Mouse (Mus musculus): Measurements from ENCODE around the gene D430042O09Rik. TPM values are rescaled to one million over a fixed set of nuclear protein-coding genes. Genes with fewer than 3 reads are reported as not detected.

The D430042O09Rik gene
- polyA plus RNA-seq, 1 experiment: 17.9 TPM

GRCm38 (mm10) chr7:125820233-125820632 lies 112.5 kb downstream of the D430042O09Rik start:
- H3K27ac ChIP-seq (ENCODE audit: insufficient read depth, low read length): no peak overlapping the region
- TF ChIP-seq POLR2A (IDR thresholded peaks at IDR 0.05; ENCODE audit: extremely low read depth, insufficient read depth, low read length) (no peak), CTCF (IDR thresholded peaks at IDR 0.05; ENCODE audit: extremely low read depth, insufficient read depth, low read length) (no peak)
- no peak overlapping the region for H3K4me3 ChIP-seq (ENCODE audit: insufficient read depth, low read length)
- H3K4me1 ChIP-seq (ENCODE audit: control insufficient read depth, insufficient read depth, low read length): no peaks in the 10 kb centered on the region

DNA sequence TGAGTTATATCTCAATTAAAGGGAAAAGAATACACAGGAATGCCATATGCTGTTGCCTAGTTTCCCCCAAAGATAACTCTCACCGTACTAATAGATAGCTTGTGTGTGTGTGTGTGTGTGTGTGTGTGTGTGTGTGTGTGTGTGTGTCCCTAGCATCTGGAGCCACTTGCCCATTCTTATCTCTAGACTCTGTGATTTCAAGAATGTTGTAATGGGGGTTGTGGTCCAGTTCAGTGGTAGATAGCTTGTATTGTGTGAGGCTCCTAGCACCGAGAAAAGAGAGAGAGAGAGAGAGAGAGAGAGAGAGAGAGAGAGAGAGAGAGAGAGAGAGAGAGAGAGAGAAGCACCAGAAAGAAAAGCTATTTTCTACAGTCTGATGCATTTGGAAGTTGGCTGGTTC lies 118.7 kb downstream of the D430042O09Rik start:
- no peaks in the 10 kb centered on the region for H3K4me1 ChIP-seq (ENCODE audit: control insufficient read depth, insufficient read depth, low read length)
- TF ChIP-seq CTCF (IDR thresholded peaks at IDR 0.05; ENCODE audit: extremely low read depth, insufficient read depth, low read length): no peak
- no peak for TF ChIP-seq POLR2A (IDR thresholded peaks at IDR 0.05; ENCODE audit: extremely low read depth, insufficient read depth, low read length)
- no peak overlapping the region for H3K4me3 ChIP-seq (ENCODE audit: insufficient read depth, low read length)
- no peak overlapping the region for H3K27ac ChIP-seq (ENCODE audit: insufficient read depth, low read length)

GRCm38 (mm10) chr7:125826887-125827286 lies 119.2 kb downstream of the D430042O09Rik start:
- Histone ChIP-seq H3K4me3 (ENCODE audit: insufficient read depth, low read length) (no peak overlapping the region), H3K27ac (ENCODE audit: insufficient read depth, low read length) (no peak overlapping the region), H3K4me1 (ENCODE audit: control insufficient read depth, insufficient read depth, low read length) (no peaks in the 10 kb centered on the region)
- TF ChIP-seq POLR2A (IDR thresholded peaks at IDR 0.05; ENCODE audit: extremely low read depth, insufficient read depth, low read length) (no peak), CTCF (IDR thresholded peaks at IDR 0.05; ENCODE audit: extremely low read depth, insufficient read depth, low read length) (no peak)

GRCm38 (mm10) chr7:125827420-125827819 lies 119.7 kb downstream of the D430042O09Rik start:
- Histone ChIP-seq H3K4me3 (ENCODE audit: insufficient read depth, low read length) (no peak overlapping the region), H3K4me1 (ENCODE audit: control insufficient read depth, insufficient read depth, low read length) (no peaks in the 10 kb centered on the region), H3K27ac (ENCODE audit: insufficient read depth, low read length) (no peak overlapping the region)
- TF ChIP-seq CTCF (IDR thresholded peaks at IDR 0.05; ENCODE audit: extremely low read depth, insufficient read depth, low read length) (no peak), POLR2A (IDR thresholded peaks at IDR 0.05; ENCODE audit: extremely low read depth, insufficient read depth, low read length) (no peak)

GRCm38 (mm10) chr7:125828561-125828960 lies 120.9 kb downstream of the D430042O09Rik start:
- no peaks in the 10 kb centered on the region for H3K4me1 ChIP-seq (ENCODE audit: control insufficient read depth, insufficient read depth, low read length)
- H3K4me3 ChIP-seq (ENCODE audit: insufficient read depth, low read length): no peak overlapping the region
- no peak for TF ChIP-seq POLR2A (IDR thresholded peaks at IDR 0.05; ENCODE audit: extremely low read depth, insufficient read depth, low read length)
- TF ChIP-seq CTCF (IDR thresholded peaks at IDR 0.05; ENCODE audit: extremely low read depth, insufficient read depth, low read length): no peak
- no peak overlapping the region for H3K27ac ChIP-seq (ENCODE audit: insufficient read depth, low read length)

DNA sequence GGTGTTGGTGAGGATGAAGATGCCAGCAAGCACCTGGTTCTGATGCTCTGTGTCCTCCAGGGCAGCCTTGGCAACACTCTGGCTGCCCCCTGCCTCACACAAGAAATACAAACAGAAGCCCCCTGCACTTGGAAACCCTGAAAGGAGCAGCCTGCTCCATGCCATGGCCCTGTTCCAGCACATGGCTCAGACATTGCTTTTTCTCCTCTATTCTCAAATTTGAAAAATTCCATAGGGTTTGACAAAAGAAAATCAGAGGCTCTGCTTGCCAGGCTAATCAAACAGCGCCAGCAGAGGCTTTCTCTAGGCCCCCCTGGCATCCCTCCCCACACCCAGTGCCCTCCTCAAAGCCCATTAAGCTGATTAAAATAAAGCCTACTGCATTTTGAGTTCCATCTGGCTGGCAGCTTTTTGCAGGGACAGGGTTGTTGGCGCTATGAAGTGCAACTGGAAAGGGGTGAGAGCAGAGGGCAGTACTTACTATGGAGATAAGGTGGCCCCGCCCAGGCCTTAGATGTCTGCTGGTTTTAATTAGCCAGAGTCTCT lies 121.5 kb downstream of the D430042O09Rik start:
- H3K27ac ChIP-seq (ENCODE audit: insufficient read depth, low read length): no peak overlapping the region
- H3K4me1 ChIP-seq (ENCODE audit: control insufficient read depth, insufficient read depth, low read length): no peaks in the 10 kb centered on the region
- TF ChIP-seq CTCF (IDR thresholded peaks at IDR 0.05; ENCODE audit: extremely low read depth, insufficient read depth, low read length) (no peak), POLR2A (IDR thresholded peaks at IDR 0.05; ENCODE audit: extremely low read depth, insufficient read depth, low read length) (no peak)

GRCm38 (mm10) chr7:125832767-125833166 lies 125.1 kb downstream of the D430042O09Rik start:
- Histone ChIP-seq H3K4me3 (ENCODE audit: insufficient read depth, low read length) (no peak overlapping the region), H3K4me1 (ENCODE audit: control insufficient read depth, insufficient read depth, low read length) (no peaks in the 10 kb centered on the region), H3K27ac (ENCODE audit: insufficient read depth, low read length) (no peak overlapping the region)
- TF ChIP-seq POLR2A (IDR thresholded peaks at IDR 0.05; ENCODE audit: extremely low read depth, insufficient read depth, low read length) (no peak), CTCF (IDR thresholded peaks at IDR 0.05; ENCODE audit: extremely low read depth, insufficient read depth, low read length) (no peak)

More for the DNA sequence above, 121.5 kb downstream of the D430042O09Rik start:
- no peak overlapping the region for H3K4me3 ChIP-seq (ENCODE audit: insufficient read depth, low read length)

GRCm38 (mm10) chr7:125833471-125833870 lies 125.8 kb downstream of the D430042O09Rik start:
- peaks cover 2% of the 10 kb centered on the region; the same call in 1 of the 2 replicates for H3K4me1 ChIP-seq (ENCODE audit: control insufficient read depth, insufficient read depth, low read length)
- no peak overlapping the region for H3K27ac ChIP-seq (ENCODE audit: insufficient read depth, low read length)
- no peak overlapping the region for H3K4me3 ChIP-seq (ENCODE audit: insufficient read depth, low read length)
- TF ChIP-seq CTCF (IDR thresholded peaks at IDR 0.05; ENCODE audit: extremely low read depth, insufficient read depth, low read length) (no peak), POLR2A (IDR thresholded peaks at IDR 0.05; ENCODE audit: extremely low read depth, insufficient read depth, low read length) (no peak)

GRCm38 (mm10) chr7:125838078-125838742 lies 130.5 kb downstream of the D430042O09Rik start:
- TF ChIP-seq POLR2A (IDR thresholded peaks at IDR 0.05; ENCODE audit: extremely low read depth, insufficient read depth, low read length) (no peak), CTCF (IDR thresholded peaks at IDR 0.05; ENCODE audit: extremely low read depth, insufficient read depth, low read length) (no peak)
- H3K27ac ChIP-seq (ENCODE audit: insufficient read depth, low read length): no peak overlapping the region
- peaks cover 2% of the 10 kb centered on the region; the same call in 1 of the 2 replicates for H3K4me1 ChIP-seq (ENCODE audit: control insufficient read depth, insufficient read depth, low read length)
- no peak overlapping the region for H3K4me3 ChIP-seq (ENCODE audit: insufficient read depth, low read length)

DNA sequence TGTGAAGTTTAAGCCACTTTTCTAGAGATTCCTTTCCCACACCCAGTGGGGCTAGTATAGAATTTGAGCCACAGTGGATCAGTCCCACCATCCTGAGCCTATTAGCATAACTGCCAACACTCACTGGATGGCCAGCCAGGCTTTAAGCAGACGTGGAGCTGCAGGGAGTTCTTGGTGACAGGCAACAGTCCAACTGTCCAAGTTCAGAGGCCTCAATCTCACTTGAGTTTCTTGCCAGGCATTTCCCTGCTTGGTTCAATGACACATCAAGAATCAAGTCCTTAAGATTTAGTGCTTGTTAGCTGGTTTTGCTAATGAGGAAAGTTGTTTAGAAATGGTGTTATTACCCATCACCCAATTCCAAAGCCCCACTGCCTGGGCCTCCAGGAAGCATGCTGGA lies 137.9 kb downstream of the D430042O09Rik start:
- TF ChIP-seq POLR2A (IDR thresholded peaks at IDR 0.05; ENCODE audit: extremely low read depth, insufficient read depth, low read length) (no peak), CTCF (IDR thresholded peaks at IDR 0.05; ENCODE audit: extremely low read depth, insufficient read depth, low read length) (no peak)
- peaks cover 4% of the 10 kb centered on the region for H3K4me1 ChIP-seq (ENCODE audit: control insufficient read depth, insufficient read depth, low read length)
- no peak overlapping the region for H3K4me3 ChIP-seq (ENCODE audit: insufficient read depth, low read length)
- no peak overlapping the region for H3K27ac ChIP-seq (ENCODE audit: insufficient read depth, low read length)

All from cortical plate, adult 2 months (tissue).